Mouse (Mus musculus) erythroblast, adult 5-6 weeks (primary cell): Measurements from ENCODE around the gene Trhde. TPM values are rescaled to one million over a fixed set of nuclear protein-coding genes. Genes with fewer than 3 reads are reported as not detected.

ENCODE experiments used
- ATAC-seq: replicated peaks from 2 replicates; pipeline ENCODE4 v1.8.0; 2016; ENCODE audit warnings: moderate number of reproducible peaks, mild to moderate bottlenecking, moderate TSS enrichment, inconsistent platforms; ENCODE audit not compliant: poor library complexity, low FRiP score, severe bottlenecking
- total RNA-seq, 2 experiments: library from RNA; stranded (forward) in 1 of 2; stranded (reverse) in 1 of 2; fragments of 150-400 nt in 1 of 2; fragments of 200-764, 138-1000 nt in 1 of 2; gene quantifications; 2 replicates each; pipeline versions ENCODE4 v1.2.3 to v1.2.4; 2015 to 2017; ENCODE audit warnings: low replicate concordance in 2 of 2

Trhde gene
- total RNA-seq (2015; ENCODE audit: low replicate concordance) (not detected in 2 replicates), total RNA-seq (2017; ENCODE audit: low replicate concordance) (not detected in 2 replicates)

DNA sequence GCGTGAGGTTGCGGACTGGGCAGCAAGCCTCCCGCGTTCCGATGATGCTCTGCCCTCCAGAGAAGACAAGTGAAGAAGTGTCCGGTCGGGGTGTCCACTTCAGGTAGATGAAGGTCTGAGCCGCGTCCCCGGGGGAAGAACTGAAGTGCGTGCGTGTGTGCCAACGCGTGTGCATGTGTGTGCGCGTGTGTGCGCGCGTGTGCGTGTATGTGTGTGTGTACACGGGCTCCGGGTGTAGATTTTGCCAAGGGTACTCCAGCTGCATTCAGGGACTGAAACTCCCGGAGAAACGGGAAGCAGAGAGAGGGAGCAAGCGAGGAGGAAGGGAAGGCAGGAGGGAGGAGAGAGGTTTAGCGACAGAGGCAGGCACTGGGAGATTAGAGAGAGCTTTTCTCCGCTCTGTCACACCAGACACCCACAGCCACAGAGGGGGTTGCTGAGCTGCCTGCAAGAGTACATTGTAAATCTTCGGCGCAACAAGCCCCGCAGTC lies at the start of gene Trhde:
TSS of gene Trhde (minus strand) at position 147 of the 491 bp plus-strand sequence.
- no peak for ATAC-seq

DNA sequence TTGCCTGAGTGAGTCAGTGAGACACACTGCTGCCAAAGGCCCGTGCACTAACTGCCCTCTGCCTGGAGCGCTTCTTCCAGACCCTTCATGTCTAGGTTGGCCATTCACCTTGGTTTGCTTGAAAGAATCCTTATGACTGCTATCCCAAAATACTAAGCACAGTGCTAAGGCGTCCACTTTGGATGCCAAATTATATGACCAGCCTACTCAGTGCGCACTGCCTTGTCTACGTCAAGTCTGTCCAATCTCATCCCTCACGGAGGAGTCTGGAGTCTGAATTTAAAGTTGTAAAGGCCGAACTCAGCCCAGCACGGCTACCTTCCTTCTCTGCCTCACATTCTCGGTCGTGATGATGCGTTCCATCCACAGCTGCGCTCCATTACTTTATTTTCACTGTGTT lies 39.9 kb upstream of the Trhde start:
- no peak for ATAC-seq

DNA sequence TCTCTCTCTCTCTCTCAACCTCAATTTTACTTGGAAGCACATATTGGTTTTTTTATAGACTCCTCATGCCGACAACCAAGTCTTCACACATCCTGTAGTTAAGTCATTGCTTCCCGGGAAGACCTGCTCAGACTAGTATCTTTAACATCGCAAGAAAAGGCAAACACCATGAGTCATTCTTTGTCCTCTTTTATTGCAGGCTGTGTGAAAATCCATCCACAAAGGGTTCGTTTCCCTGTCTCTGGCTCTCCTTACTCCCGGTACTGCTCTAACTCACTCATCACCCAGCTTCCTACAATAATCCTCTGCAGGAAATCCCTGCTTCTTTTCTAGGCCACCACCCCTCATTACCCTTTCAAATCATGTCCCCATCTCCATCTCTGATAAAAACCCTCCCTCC lies 39.3 kb upstream of the Trhde start:
- no peak for ATAC-seq

DNA sequence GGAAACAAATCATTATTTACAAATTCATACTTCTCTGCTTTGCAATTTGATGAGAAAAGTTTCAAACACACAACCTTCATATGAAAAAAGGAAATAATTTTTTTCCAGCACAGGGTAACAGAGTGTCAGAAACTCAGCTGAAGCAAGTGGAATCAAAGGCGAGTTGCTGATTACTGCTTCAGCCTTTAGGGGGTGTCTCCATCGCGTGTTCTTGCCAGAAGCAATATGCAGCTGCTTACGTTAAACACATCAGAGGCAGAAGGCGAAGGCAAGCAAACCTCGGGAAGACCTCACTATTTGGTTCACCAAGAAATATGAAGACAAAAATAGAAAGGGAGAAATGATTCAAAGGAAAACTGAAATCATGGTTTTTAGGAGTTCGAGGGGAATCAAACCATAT lies 29.2 kb upstream of the Trhde start:
- no peak for ATAC-seq

DNA sequence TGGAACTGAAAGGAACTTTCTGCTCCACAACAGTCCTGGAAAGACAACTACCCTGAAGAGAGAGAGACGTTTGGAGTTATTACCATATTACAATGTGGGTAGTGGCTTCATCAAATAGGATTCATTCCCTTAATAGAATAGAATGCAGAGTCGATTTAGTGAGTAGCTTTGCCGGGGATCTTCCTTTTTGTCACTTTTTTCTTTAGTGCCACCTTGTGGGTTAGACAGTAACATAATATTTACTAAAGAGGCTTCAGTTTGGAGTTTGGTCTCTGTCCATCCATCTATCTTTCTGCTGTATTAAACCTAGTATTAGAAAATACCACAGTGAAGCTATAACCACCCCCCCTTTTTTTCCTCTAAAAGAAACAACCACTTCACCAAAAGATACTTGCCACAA lies 6.7 kb upstream of the Trhde start:
- no peak for ATAC-seq

DNA sequence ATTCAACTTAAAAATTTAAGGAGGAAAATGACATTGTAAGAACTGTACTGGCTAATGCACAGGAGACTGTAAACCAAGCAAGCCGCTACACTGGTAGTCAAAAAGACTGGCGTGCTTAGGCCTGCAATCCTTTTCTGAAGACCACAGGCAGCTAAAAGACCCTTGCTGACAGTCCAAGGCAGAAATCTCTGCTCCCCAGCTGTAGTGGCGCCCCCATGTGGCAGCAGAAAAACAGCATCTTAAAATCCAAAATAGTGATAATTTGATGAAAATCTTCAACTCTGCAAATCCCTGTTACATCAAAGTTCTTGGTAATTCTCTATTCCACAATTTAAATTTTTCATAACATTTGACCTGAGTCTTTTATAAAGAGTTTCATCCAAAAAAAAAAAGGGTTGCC lies 3.8 kb upstream of the Trhde start:
- no peak for ATAC-seq

DNA sequence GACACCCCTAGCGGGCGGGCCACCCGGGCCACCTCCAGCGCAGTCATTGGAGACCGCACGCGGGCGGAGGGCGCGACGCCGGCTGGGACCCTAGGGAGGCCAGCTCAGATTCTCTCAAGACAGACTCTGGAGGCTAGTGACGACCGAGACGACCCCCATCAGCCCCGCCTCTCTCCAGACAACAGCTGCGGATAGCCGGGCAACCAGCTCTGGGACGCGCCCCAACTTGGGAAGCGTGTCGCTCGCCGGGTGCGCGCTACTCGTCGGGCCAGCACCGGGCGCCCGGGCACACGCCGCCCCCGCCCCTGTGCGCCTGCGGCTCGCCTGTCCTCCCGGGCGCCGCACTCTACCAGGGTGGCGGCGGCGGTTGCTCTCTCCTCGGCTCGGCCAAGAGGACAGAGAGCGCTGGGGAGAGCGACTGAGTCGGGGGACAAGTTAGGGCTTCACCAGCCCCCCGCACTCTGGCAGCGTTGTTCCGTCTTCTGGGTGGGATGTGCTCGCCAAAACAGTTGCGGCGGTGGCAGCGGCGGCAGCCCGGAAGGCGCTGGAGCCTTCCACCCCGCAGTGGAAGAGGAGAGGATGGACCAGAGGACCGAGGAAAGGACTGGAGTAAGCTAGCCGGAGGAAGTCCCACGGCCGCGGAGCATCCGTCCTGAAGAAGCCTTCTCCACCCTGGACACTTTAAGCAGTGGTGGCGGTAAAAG lies 498 bp downstream of the Trhde start:
- no peak for ATAC-seq

DNA sequence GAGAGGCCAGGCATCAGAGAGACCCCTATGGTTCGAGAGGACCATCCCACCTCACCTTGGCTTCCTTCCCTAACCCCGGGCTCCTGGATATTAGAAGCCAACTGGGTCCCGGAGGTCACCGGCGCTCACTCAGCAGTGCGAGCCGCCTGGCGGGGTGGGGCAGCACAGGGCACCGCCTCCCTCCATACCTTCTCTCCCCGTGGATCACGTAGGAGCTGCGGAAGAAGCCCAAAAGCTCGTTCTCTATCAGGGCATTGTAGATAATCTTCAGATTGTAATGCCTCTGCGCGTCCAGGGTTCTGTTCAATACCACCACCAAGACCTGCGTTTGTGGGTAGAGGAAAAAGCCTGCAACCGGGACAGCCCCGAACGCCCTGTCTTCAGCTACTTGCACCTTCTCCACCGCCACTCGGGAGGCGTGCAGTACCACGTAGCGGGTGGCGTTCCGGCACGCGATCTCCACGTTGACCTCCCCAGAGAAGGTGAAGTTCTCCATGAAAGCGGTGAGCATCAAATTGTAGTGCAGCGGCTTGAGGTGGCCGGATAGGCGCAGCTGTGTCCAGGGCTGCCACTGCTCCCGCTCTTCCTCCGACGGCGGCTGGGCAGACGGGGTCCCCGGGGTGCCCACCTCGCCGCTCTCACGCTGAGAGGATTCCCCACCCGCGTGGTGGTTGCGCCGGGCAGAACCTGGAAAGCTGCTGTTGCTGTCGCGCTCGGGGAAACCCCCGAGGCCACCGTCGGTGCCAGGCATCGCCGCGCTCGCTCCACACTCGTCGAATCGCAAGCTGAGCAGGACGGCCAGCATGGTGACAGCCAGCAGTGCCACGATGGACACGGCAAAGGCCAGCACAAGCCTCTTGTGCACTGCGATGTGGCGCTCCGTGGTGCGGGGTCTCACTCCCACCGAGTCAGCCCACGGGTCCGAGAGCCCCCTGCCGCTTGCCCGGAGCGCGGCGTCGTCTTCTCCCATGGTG lies 1.5 kb downstream of the Trhde start:
- ATAC-seq = no peak

DNA sequence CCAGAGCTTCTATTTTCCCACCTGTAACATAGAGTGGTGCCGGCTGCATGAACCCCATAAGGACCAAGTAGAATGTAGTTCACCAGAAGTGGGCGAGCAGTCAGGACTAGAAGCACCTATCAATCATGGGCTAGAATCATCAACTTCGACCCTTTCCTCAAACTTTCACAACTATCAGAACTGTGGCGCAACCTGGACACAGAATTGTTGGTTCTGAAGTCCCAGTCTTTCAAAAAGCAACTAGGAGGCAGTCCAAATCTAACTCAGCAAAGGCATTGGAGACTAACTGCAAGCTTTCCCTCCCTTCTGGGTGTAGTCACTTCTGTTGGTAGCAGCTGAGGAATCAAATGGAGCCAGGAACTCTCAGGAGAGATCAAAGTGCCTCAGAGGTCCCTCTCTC lies 2.6 kb downstream of the Trhde start:
- no peak for ATAC-seq

DNA sequence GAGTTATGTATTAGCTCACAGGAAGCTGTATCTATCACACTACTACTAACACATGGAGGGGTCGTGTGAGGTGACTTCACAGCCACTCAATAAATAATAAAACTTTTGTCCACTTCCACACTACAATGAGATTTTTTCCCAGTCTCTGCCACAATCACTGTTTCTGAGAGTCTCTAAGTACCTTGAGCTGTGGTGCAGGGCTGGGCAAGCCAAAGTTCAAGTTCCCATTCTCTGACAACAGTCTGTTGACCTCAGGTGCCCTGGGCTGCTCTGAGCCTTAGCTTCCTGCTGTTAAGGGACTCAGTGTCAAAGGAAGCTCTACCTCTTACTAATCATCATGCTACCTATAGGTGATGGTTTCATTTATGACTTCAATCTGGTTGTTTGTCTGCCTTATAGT lies 3.3 kb downstream of the Trhde start:
- ATAC-seq = no peak

DNA sequence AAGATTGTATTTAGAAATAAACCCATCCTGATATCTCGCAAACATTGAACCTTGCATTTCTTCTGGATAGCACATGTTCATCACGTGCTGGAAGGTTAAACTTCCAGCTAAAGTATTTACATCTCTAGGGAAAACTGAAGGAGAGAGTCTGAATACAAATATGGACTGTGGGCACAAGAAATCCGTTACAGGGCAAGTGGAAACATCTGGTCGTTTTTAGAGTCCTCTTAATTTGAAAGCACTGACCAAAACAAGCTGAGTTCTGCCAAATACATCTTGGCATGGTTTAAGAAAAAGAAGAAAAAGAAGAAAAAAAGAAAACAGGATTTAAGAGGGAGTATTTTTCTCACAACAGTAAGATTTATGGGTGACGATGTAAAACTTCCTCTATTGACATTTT lies 3.9 kb downstream of the Trhde start:
- ATAC-seq = no peak

DNA sequence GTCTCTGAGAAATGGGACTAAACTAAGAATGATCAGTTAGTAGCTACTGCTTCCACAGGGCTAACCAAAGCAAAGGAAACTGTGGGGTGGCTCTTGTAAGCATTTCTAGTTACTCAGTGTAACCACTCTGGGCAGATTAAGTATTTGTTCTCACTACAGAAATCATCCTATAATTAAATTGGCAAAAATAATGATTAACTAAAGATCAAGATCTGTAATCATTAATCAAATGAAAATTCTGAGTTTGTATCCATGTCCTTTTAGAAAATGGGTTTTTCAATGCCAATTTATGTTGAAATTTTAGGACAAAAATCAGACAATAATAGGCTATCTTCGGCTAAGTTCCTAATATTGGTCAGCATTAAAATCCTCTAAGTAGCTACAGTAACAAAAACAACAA lies 4.4 kb downstream of the Trhde start:
- no peak for ATAC-seq

DNA sequence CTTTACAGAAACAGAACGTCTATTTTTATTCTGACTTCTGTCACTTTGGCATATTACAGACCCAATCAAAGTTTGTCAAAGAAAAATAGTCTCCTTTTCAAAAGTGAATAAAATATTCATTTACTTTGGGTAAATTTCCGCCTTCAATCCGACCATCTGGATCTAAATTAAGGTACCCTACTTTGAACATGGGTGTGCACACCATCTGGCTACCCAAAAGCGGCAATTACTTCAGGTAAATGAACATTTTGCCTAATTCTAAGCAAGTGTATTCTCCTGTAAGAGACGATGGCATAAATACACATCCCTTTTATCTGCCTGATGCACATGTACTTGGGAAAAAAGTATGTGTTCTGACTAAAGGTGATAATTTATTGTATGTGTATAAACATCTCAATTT lies 5.2 kb downstream of the Trhde start:
- ATAC-seq = no peak

DNA sequence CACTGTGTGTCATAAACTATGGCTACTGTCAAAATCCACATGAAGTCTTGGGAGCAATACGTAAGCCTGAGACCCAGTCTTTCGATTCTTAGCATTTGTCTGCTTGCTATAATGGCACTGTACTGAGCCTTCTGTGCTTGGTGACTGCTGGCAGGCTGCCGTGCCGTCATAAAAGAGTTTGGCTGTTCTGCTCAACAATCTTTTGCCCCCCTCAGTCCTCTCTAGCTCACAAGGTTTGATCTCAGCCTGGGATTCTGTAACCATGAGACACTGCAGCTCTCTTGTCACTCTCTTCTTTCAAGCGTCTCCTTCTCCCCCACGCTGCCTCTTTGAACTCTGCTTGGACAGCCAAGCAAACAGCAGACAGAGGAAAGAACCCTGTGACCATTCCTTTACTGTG lies 7.9 kb downstream of the Trhde start:
- no peak for ATAC-seq

DNA sequence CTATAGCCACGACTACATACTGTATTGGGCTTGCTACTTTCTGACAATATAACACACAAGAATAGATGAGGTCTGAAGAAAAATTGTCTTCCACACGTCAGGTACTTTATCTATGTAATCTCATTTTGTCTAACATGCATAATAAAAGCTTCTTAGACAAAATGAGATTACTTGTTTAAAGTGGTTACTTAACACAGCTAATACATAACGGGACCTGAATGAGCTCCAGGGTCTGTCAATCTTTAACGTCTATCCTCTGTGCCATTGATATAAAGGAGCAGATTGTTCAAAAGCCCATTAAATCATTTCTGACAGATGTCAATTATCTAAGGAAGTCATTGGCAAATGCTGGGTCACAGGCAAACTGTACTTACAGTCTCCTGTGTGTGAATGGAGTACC lies 36.2 kb downstream of the Trhde start:
- no peak for ATAC-seq

DNA sequence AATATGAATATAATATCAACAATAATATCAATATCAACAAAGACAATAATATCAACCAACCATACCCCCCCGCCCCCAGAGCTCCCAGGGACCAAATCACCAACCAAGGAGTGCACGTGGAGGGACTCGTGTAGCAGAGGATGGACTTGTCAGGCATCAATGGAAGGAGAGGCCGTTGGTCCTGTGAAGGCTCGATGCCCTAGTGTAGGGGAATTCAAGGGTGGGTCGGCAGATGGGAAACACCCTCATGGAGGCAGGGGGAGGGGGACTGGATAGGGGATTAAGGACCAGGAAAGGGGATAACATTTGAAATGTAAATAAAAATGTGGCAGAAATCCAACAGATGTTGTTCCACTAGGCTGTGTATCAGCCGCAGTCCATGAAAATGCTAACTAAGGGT lies 40.0 kb downstream of the Trhde start:
- no peak for ATAC-seq

DNA sequence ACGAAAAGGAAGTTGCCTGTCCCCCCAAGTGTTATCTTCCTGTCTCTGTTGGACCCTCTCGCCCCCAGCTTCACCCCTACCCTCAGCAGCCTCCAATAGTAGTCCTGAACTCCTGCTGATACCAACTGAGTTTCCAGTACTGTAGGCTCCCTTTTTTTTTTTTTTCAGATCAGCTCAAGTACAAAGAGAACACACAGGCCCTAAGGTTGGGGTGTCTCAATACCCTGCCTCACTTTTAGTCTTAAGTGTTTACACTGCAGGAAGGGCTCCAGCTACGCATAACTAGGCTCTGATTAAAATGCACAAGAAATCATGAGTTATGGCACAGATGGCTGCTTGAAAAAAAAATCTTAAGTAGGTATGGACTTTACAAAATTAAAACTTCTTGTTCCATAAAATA lies 42.9 kb downstream of the Trhde start:
- ATAC-seq = no peak

DNA sequence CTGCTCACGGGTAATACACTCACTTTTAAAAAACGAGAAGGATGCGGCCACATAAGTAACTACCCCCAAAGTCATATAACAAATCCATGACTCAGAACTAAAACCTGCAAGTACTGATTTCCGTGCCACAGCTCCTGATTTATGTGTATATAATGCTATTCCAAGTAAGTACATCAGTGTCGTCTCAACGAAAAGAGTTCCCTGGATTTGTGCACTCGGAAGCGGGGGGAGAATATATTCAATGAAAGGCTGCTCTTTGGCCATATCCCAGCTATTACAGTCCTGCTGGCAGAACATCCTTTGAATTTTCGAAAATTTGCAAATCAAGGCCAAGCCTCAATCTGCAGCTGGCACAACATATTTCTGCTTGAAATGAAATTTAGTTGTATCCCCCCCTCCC lies 43.5 kb downstream of the Trhde start:
- no peak for ATAC-seq

DNA sequence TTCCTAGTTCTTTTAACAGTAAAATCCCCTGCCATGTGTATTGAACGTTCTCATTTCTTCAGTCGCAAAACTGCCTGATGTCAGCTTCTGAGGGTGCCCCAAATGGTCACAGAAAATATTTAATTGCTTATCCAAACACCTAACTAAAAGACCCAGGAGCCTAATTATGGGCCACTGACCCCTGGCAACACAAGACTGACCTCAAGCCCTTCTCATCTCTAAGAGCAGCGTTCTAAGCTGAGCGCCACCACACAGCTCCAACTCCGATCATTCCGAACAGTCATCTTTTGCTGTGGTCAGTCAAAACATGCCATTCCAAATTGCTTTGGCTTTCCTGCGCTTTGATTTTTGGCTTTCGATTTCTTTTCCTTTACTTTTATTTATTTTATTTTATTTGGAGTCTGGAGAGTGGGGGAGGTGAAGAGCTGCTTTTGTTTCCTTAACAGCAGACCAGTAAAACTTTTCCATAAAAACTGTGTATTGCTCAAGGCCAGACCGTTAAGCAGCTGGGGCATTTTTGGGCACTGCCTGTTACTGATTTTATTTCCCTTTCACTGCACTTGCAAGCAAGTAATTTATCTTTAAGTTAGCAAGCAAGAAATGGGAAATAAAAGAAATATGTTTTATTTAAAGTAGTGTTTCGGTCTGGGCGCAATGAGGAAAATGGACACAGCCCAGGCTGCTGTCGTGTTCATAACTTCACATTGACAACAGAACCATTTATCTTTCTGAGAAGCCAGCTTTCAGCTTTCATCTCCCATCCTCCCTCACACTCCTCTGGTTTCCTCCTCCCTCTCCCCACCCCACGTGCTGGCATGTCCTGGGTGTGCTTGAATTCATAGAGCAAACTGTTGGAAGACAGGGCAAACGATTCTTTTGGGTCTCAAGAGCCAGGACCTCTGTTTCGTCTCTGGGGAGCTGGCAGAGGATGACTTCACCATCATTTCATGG lies 59.1 kb downstream of the Trhde start:
- no peak for ATAC-seq

DNA sequence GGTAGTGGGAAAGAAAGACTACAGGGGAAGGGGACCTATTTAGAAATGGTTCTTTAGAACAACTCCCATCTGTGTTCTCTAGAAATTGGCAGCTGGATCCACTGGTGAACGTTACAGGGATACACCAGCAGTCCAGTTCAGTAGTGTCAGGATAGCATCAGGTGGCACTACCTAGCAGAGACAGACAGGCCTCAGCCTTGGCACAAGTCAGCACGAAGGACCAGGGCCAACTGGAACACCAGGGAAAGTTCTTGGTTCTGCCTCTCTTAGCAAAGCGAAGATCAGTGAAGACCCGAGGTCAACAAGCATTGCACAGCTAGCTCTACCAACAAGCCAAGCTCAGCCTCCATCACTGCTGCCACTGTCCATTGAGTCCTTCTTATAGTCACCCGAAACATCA lies 62.2 kb downstream of the Trhde start:
- ATAC-seq = no peak
